Mouse (Mus musculus) kidney, postnatal 14 days (tissue): Measurements from ENCODE around the gene Pank1.

Source experiments
- DNase-seq: peaks from one replicate; pipeline ENCODE4 v3.0.0; 2022; ENCODE audit warnings: mixed read lengths

Pank1 gene

DNA sequence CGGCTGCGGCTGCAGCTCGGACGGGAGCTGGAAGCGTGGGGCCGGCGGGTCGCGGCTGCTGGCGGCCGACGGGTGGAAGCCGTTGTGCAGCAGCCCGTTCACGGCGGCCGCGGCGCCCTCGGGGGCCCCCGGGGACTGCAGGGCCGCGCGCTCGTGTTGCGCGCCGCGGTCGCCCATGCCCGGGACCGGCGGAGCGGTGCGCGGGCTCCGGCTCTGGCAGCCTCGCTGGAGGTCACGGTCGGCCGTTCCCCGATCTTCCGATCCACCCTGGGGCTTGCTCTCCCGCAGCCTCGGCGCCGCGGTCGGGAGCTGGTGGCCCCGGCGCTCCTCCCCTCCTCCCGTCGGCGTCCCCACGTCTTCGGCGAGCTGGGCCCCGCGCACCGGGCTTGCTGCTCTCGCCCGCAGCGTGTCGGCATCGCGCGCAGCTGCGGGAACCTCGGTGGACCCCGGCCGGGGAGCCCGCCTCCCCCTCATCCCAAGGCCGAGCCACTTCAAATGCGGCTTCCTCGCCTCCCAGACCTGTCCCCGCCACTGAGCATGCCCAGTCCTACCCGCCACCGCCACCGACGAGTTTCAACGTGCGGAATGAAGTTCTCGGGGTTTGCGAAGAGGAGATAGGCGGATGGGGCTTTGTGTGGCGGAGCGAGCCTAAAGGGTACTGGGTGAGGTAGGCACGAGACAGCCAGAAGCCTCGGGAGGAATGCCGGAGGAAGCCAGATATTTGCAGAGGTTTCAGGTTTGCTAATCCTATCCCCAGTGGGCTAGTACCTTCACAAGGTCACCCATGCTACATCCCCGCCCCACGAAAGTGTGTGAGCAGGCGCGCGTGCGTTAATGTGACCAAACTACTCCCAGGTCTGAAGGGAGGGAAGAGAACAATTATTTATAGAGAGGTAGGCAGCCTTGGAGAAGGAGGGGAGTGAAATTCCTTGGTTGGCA is at the start of gene Pank1:
Gene Pank1 (minus strand): TSS at position 853 of the 939 bp plus-strand sequence.
- DNase-seq: peak; percentile 86

DNA sequence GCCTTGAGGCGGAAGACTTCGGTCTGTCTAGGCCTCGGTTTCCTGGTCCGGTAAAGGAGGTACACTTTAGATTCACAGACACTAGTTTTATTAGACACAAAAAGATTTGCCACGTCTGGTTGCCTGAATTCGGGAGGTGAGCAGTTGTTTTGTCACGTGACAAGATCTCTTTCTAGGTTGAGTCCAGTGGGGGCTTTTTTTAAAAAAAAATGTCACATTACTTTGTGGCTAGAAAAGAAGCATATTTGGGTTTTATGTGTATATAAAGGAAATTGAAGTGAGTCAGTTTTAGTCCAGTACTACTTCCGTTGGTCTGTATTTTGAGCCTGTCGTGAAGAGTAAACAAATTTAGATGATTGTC is 43.3 kb upstream of the Pank1 start:
- no peak for DNase-seq

DNA sequence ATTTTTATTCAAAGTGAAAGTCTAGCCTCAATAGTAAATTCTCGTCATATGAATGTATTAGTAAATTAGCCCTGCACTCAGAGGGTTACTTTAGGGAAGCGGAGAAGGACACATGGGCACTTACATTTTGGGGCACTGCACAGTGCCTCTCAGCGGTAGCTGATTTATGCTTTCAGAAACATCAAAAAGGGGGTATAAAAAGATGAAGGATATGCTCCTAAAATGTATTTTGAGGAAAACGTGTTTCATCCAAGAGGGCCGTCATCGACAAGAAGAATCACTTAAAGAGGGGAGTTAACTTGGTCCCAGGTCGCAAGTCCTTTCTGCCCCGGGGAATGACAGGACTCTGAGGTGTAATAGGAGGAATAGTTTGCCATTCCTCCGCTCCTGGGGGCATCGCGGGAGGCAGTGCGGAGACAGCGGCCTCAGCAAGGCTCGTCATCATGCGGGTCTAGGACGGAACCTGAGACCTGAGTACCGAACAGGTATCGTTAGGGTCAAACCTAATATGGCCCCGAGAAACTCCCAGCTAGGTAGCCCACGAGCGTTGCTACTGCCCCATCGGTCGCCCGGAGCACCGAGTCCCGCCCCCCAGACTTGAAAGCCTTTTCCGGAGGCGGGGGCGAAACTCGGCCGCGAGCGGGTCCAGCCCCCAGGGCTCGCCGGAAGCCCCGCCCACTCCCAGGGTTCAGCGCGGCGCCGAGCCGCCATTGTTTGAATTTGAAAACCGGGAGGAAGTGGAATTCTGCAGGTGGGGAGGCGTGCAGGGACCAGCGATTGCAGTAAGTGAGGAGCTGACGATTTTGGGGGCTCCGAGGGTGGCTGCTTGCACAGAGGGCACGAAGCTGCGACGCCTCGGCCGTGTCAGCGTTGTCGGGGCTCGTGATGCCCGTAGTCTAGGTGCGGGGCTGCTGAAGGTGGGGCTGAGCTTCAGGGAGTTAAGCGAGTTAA is 42.7 kb upstream of the Pank1 start, which contains the start of gene Kif20b:
Gene Kif20b (plus strand): TSS at position 710 of the 951 bp plus-strand sequence.
- DNase-seq: peak; percentile 93

DNA sequence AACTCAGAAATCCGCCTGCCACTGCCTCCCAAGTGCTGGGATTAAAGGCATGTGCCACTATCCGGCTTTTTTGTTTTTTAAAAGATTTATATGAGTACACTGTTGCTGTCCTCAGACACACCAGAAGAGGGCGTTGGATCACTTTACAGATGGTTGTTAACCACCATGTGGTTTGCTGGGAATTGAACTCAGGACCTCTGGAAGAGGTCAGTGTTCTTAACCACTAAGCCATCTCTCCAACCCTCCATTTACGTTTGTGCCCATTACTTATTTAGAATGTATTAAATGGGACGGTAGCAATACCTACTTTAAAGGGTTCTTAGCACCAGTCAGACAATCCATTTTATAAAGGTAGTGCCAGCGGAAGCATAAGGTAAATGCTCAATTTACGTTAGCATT is 42.0 kb upstream of the Pank1 start:
- no peak for DNase-seq

DNA sequence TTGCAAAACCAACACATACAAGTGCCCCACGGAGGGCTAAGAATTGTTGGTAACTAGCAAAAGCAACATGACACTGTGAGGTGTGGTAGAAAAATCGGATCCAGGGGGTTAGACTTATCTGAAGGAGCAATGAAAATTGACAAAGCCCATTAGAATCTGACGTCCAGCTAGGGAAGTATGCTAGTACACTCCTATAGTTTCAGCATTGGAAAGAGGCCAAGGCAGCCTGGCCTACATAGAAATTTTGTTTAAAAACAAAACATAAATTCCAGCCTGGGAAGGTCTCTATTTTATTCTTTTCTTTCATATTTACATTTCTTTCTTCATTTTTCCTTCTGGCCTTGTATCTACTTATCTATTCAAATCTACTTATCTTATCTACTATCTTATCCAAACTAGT is 41.3 kb upstream of the Pank1 start:
- DNase-seq: no peak

DNA sequence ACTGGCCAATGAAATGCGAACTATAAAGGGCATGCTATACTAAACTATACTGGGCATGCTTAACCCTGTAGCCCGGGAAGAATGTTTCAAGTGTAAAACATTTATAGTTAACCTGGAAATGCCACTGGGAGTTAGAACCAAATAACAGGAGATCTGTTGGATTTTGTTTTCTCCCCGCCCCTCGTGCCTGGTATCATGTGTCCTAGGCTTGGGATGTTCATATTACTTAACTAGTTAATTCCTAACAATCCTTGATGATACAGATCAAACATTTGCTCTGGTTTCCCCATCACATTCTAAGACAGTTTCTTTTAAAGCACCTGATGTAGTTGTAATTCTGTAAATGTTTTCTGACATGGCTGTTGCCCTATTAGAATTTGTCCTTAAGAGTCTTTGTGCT is 40.8 kb upstream of the Pank1 start:
- DNase-seq: no peak

DNA sequence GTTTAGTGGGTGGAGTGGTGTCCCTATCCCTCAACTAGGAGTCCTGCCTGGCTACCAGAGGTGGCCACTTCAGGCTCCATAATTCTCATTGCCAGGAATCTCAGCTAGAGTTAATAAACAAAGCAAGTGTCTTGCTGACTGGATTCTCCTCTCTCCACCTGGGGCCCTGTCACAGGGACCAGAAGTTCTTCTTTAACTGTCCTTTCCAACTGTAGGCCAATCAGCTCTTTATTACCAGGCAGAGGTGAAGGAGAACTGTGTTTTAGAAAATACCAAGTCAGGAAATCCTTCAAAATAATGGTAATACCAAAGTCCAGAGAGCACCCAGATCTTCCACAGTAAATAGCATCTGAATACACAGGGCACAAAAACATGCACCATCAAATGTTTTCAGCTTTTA is 33.1 kb upstream of the Pank1 start:
- no peak for DNase-seq

DNA sequence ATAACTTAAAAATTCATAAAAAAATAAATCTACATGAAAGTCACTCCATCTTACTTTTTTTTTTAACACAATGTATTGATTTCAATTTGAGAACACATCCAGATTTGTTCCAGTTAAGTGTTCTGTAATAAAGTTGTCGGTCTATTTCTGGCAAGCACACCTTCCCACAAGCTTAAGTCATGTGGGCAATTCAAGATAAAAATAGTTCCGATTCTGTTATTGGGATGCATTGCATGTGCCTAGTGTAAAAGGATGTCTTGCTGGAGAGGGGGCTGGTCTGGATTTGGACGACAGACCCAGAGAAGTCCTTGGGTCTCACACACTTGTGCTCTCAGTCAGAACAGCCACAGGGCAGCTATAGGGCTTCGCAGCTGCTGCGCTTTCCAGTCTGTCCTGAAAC is 27.5 kb upstream of the Pank1 start:
- DNase-seq: no peak

DNA sequence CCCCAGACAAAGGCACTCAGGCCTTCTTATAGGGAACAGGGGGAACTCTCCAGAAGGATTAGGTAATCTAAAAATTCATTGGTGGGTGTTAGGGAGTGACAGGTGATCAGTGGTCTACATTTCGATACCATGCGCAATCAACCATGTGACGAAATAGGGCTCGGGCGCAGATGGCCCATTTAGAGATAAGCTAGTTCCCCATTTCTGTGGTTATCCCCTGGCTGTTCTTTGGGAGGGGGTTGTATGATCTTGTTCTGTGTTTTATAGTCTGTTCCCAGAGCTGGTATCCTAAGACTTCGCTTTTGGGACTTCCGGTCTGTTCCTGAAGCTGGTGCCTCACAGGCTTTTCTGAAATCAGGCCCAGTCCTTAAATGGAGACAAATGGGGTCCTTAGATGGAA is 26.2 kb upstream of the Pank1 start:
- no peak for DNase-seq

DNA sequence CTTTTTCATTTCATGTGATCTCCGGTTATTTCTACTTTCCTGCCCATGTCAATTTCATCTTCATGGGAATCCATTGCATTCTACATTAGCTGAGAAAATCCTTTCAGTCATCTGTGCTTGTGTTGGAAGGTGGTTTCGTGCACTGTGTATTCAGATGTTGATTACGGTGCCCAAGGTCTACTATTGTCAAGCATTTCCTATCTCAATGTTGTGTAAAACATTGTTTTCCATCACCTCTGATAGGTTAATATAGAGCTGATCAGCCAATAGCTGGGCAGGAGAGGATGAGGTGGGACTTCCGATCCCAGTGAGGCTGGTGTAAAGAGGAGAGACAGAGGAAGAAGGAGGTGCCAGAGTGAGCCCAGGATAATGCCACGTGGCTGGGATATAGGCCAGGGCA is 24.8 kb upstream of the Pank1 start:
- no peak for DNase-seq

DNA sequence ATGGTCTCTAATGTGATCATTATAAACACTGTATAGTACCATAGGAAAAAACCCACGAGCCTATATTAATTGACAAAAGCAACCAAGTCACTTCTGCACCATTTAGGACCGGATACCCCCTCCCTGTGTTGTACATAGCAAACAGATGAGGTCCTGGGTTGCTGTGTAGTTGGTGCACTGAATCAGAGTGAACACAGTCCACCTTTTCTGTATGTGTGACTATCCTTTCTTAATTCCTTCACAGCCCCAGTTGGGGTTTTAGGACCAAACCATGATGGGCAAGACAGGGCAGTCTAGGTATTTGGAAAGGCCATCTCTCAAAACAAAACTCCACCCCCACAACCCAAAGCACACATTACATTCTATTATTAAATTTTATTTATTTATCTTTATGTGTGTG is 22.5 kb upstream of the Pank1 start:
- DNase-seq: no peak

DNA sequence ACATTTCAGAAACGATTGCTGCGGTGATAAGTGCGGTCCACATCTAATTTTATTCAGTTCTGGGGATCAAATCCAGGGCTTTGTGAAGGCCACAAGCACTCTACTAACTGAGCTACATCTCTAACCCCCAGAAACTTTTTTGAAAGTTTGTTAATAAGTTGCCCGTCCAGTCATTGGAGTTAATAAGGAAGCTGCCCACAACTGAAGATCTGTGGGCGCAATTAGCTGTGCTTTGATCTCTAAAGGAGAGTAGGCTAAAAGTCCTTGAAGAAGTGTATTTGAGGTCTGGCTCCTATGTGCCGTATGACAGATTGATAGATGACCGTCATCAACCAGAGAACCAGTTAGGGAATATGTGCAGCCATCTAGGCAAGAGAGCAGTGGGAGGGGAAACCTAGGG is 22.0 kb upstream of the Pank1 start:
- DNase-seq: no peak

DNA sequence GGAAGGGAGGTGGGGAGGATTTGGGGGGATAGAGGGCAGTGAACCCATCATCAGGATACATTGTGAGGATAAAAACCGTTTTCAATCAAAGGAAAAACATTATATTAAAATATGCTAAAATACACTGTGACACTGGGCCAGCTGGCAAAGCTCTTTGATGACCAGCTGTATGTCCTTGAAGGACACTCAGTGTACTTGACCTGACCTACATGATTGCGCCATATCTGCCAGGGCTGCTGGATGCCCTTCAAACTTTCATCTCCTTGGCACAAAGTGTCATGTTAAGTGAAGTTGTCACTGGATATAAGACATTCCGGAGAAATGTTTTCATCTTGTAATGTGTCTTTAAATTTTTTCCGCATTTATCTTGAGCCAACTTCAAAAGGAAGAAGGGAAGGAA is 19.7 kb upstream of the Pank1 start:
- DNase-seq: no peak

DNA sequence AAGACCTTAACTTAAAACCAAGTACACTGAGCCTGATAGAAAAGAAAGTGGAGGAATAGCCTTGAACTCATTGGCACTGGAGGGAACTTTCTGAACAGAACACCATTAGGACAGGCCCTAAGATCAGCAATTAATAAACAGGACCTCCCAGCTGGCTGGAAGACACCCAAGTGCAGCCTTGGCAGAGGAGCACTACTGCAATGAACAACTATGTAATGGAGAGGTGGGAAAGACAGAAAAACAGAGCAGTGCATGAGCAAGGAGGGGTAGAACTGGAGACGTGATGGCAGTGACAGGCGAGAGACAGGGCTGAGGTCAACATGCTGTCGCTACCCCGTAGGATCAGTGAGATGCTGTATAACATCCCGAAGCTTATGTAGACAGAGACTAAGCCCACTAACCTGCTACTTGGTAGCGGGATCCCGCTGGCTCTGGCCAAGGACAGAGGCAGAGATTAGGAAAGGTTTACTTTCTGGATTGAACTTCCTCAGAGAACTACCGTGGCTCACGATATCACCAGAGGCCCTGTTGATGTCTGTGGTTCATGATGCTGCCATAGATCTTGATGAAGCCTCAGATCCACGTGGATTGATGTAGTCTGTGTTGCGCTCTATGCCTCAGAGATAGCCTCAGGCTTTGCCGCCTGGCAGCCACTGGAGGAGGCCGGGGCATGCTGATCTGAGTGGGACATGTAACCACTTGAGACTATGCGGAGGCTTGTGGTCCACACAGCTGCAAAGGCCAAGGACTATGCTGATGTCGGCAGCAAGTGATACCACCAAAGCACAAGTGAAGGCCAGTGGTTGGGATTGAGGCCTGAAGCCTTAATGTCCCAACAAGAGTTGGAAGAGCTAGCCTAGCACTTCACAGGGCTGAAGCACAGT is 18.1 kb upstream of the Pank1 start:
- no peak for DNase-seq

DNA sequence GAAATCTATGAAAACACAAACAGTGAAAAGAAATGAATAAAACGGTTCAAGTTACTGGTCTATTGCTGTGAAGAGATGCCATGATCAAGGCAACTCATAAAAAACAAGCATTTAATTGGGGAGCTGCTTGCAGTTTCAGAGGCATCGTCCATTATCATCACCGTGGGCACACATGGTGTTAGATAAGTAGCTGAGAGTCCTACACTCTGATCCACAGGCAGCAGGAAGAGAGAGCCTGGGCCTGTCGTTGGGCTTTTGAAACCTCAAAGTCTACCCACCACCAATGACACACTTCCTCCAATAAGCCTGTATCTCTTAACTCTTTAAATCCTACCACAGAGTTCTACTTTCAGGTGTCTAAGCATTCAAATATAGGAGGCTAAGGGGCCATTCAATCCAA is 15.8 kb upstream of the Pank1 start:
- DNase-seq: no peak

DNA sequence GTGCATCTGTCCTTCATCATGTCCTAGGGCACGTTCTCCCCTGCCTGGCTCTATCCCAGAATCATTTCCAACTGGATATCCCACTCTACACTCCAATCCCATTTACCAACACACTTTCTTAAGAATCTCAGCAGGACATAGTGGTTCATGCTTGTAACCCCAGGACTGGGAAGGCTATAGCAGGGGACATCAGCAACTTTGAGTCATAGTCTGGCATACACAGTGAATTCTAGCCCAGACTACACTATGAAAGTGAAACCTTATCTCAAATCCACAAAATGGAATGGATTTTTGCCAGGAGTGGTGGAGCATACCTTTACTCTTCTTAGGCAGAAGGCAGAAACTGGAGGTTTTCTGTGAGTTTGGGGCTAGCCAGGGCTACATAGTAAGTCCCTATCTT is 12.3 kb upstream of the Pank1 start:
- no peak for DNase-seq

DNA sequence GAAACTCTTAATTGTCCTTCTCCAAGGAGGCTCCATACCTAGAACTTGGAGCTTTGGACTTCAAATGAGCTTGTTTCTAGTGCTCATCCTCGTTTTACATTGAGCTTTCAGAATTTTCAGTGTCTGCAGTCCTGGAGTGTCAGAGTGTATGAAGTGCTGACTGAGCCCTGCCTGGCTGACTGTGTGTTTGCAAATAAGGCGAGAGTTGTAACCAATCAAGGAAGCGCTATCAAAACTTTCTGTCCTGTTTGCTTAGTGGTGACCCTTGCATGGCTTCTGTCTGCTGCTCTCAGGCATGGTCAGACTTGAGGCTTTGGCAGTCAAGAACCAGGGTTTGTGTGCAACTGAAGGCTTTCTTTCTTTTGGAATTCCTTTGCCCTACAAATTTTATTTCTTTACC is 11.7 kb upstream of the Pank1 start:
- no peak for DNase-seq

DNA sequence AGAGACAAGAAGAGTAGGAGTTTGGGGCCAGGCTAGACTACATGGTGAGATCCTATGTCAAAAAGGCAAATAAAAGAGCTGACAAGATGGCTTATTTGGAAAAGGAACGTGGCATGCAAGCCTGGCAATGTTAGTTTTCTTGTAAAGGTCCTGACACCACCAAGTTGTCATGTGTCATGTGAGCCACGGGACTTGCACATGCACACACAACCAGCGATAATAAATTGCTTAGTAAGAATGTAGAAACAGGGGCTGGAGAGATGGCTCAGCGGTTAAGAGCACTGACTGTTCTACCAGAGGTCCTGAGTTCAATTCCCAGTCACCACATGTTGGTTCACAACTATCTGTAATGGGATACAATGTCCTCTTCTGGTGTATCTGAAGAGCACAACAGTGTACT is 7.1 kb upstream of the Pank1 start:
- DNase-seq: no peak

DNA sequence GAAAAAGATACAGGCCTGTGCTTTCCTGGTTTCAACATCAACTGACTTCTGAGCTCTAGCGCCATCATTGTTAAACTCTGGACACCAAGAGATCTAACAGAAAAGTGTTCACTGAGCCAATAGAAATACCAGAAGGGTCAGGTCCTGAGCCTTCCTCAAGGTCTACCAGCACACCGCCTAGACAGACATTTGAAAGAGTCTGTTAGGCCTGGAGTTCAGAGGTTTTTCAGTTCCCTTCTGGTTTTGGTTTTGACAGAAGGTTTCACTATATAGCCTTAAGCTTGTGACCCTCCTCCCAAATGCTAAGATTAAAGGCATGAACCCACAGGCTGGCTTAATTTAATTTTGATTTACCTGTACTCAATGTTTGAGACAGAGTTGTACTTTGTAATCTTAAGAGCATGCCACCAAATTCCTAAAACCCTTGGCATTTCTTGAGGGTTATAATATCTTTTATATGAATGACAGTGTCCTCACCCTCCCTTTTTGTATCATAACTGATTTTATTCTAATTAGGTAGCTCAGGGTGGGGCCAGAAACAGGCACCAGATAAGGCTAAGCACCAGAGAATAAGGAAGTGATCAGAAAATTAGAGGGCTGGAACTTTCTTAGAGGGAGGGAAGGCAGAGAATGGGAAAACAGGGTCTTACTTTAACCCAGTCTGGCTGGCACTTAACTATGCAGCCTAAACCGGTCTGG is 4.4 kb upstream of the Pank1 start:
- DNase-seq: no peak

DNA sequence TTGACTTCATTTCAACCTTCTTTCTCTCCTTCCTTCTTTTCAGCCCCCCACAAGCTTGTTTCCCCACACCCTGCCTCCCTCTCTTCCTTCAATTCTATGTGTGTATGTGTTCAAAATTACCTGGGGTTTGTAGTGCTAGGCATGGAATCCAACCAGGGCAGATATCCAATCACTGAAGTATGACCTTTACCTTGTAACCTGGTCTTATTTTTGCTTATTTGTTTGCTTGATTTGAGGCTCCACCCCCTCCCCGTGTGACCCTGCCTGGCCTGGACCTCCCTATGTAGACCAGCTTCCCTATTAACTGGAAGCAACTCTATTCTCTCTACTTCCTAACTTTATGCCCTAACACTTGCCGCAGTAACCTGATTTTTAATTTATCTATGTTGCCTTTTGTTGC is 3.2 kb upstream of the Pank1 start:
- no peak for DNase-seq

DNA sequence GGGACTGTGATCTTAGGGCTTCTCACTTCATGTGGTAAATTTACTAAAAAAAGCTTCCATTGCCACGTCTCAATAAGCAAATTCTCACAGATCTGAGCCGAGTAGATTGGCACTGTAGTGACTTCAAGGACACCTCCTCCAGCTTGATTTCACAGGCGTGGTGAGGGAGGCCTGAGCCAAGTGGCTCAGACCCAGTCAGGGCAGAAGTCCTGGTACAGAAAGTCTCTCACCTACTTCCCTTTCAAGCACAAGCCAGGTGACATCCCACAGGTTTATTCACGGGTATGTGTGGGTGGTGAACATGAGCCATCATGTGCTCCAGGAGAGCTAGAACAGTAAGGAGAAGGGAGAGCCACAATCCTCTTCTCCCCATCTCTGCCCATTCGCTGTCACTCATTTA is 1.9 kb upstream of the Pank1 start:
- DNase-seq: no peak

DNA sequence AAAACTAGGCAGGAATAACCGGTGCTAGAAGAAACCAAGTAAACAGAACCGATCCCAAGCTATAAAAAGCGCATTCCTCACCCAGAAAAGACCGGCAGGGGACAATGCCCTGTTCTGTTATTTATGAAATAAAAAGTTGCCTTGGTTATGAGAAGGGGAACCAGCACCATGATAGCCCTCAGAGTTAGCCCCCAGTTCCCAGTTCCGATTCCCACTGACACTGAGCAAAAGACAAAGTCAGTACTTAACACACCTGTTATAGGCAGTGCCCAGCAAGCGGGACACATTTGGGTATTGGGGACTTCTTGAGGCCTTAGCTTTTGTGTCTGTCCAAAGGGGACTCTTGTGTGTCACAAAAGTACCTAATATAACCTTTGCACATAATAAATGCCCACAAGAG is 369 bp upstream of the Pank1 start:
- no peak for DNase-seq
